Mouse (Mus musculus): ENCODE measurements around the gene Cox7a2l. TPM values are rescaled to one million over a fixed set of nuclear protein-coding genes. Genes with fewer than 3 reads are reported as not detected.
A peak's percentile ranks its signal among the peaks of the same experiment; 100 is the strongest.

Cox7a2l gene
- polyA plus RNA-seq (2015; fragmentation: Nextera tagmentation; extraction: Ambion mirVana): 258 and 279 TPM in 2 replicates

DNA sequence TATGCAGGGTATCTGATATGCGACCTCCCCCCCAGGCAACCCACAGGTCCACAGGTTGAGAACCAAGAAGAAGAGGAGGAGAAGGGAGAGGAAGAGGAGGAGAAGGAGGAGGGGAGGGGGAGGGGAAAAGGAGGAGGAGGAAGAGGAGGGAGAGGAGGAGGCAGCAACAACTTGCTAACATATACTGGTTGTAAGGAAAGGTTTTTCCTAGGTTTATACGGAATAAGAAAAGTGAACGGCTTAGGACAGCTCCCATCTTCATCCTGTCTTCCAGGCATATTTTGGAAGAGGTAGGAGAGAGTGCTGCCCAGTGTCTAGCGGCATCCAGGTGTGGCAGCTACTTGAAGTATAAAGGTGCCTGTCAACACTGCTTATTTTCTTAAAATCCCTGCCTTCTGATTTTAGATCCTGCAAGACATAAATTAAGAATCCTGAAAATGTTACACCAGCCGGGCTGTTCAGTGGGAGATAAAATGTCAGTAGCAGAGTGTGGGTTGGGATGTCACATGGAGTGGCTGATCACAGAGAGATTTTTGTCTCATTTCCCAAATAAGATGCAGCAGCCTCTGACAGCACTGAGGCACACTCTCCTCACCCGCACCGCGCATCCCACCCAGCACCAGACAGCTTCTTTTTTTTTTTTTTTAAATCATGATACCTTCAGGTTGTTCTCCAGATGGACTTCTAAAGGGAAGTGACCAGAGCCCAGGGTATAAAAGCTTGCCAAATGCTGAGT, at the start of gene Cox7a2l:
Gene Cox7a2l (minus strand): TSS at position 51 of the 736 bp plus-strand sequence.
- WGBS: 87% methylated on average over 8 of the region's 8 CpGs

DNA sequence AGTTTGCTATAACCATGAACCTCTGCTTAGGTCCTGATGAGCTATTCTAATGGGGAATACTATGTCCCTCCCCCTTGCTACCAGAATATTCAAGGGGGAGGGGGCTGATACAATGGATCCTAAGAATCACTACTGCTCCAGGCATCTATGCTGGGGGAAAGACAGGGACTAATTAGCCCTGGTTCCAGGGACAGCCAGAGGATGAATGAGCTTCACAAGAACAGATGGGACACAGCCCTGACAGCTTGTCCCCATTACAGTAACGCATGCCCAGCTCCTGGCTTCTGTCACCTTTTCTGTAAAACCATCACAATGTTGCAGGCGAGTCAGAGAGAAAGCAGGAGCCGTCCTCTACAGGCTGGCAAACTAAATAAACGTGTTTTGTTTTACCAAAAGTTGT, 48.4 kb upstream of the Cox7a2l start:
- Histone ChIP-seq H3K9me3 (replicated peaks; ENCODE audit: low read length) (no peaks in the 10 kb centered on the region), H3K27ac (no peak overlapping the region), H3K4me1 (replicated peaks; ENCODE audit: insufficient read depth, low read length) (no peaks in the 10 kb centered on the region), H3K36me3 (ENCODE audit: insufficient read depth, low read length) (no peaks in the 10 kb centered on the region), H3K9ac (ENCODE audit: low read depth, low read length) (no peak overlapping the region), H3K27me3 (ENCODE audit: insufficient read depth, low read length) (no peaks in the 10 kb centered on the region), H3K4me2 (ENCODE audit: low read length) (no peak overlapping the region), H3K4me3 (replicated peaks; ENCODE audit: low read depth, low read length) (no peak overlapping the region)
- DNase-seq (ENCODE audit: low spot score): no peak
- TF ChIP-seq CTCF (IDR thresholded peaks at IDR 0.05; ENCODE audit: low read depth): no peak
- WGBS: 80% methylated on average over 4 of the region's 4 CpGs
- no peak for ATAC-seq (replicated peaks; ENCODE audit: low FRiP score, low read depth)

More for the DNA sequence above, at the start of gene Cox7a2l:
- H3K27ac ChIP-seq: no peak within 1 kb of the TSS
- H3K4me1 ChIP-seq (replicated peaks; ENCODE audit: insufficient read depth, low read length): peaks cover 9% of the 10 kb centered on the region
- H3K4me3 ChIP-seq (replicated peaks; ENCODE audit: low read depth, low read length): no peak within 1 kb of the TSS
- H3K4me2 ChIP-seq (ENCODE audit: low read length): no peak within 1 kb of the TSS
- H3K36me3 ChIP-seq (ENCODE audit: insufficient read depth, low read length): no peaks in the 10 kb centered on the region
- H3K9me3 ChIP-seq (replicated peaks; ENCODE audit: low read length): no peaks in the 10 kb centered on the region
- ATAC-seq (replicated peaks; ENCODE audit: low FRiP score, low read depth) (no peak), DNase-seq (ENCODE audit: low spot score) (no peak)
- no peak for TF ChIP-seq CTCF (IDR thresholded peaks at IDR 0.05; ENCODE audit: low read depth)
- H3K27me3 ChIP-seq (ENCODE audit: insufficient read depth, low read length): no peaks in the 10 kb centered on the region
- no peak within 1 kb of the TSS for H3K9ac ChIP-seq (ENCODE audit: low read depth, low read length)

DNA sequence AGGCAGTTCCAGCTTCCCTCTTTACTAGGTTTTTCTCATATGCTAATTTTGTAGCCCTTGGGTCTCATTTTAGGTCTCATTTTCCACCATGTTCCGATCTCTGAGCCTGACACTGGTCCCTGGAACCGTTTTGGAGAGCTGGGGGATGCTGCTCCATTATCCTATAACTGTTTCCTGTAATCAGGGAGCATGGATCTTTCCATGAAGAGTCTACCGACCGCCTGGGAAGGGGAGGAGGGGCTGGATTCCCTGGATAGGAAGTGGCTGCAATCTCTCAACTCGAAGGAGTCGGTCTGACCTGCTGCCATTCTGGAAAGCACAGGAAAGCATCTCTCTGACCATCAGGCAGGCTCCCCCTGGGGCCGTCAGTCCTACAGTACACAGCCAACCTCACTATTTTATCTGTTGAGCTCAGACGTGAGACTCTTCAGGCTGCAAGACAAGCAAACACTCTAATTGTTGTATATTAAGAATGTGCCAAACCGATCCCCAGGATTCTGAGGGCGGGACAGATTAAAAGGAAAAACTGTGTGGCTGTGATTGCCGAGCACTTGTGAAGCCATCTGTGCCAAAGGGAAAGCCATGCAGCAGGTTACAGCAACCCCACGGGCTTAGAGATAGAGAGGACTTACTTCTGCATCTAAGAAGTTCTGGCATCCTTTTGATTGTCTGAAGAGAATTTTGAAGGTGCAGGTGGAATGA, 47.1 kb upstream of the Cox7a2l start:
- no peaks in the 10 kb centered on the region for H3K4me1 ChIP-seq (replicated peaks; ENCODE audit: insufficient read depth, low read length)
- no peak overlapping the region for H3K4me2 ChIP-seq (ENCODE audit: low read length)
- ATAC-seq (replicated peaks; ENCODE audit: low FRiP score, low read depth): no peak
- H3K36me3 ChIP-seq (ENCODE audit: insufficient read depth, low read length): no peaks in the 10 kb centered on the region
- 60% methylated on average over 12 of the region's 12 CpGs for WGBS
- H3K9ac ChIP-seq (ENCODE audit: low read depth, low read length): no peak overlapping the region
- TF ChIP-seq CTCF (IDR thresholded peaks at IDR 0.05; ENCODE audit: low read depth): no peak
- H3K27ac ChIP-seq: no peak overlapping the region
- no peaks in the 10 kb centered on the region for H3K27me3 ChIP-seq (ENCODE audit: insufficient read depth, low read length)
- DNase-seq (ENCODE audit: low spot score): no peak
- no peak overlapping the region for H3K4me3 ChIP-seq (replicated peaks; ENCODE audit: low read depth, low read length)
- no peaks in the 10 kb centered on the region for H3K9me3 ChIP-seq (replicated peaks; ENCODE audit: low read length)

DNA sequence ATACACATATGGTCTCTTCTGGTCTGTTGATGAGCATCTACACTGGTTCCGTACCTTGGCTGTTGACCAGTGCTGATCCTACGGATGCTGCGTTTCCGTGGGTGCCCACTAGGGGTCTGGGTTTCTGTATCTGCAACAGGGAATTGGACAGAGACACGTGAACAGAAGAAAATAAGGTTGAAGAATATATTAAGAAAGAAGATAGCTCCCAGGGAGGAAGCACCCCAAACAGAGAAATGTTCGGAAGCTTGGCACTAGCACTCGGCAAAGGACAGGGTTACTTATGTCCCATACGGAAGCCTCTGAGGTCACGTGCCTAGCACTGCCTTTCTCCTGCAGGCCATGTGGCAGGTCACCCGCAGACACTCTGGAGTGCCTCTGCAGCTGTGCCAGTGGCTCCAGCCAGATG, 46.6 kb upstream of the Cox7a2l start:
- Histone ChIP-seq H3K36me3 (ENCODE audit: insufficient read depth, low read length) (no peaks in the 10 kb centered on the region), H3K27ac (no peak overlapping the region), H3K27me3 (ENCODE audit: insufficient read depth, low read length) (no peaks in the 10 kb centered on the region), H3K9me3 (replicated peaks; ENCODE audit: low read length) (no peaks in the 10 kb centered on the region), H3K9ac (ENCODE audit: low read depth, low read length) (no peak overlapping the region), H3K4me2 (ENCODE audit: low read length) (no peak overlapping the region), H3K4me1 (replicated peaks; ENCODE audit: insufficient read depth, low read length) (no peaks in the 10 kb centered on the region), H3K4me3 (replicated peaks; ENCODE audit: low read depth, low read length) (no peak overlapping the region)
- DNase-seq (ENCODE audit: low spot score) (peak; percentile 49), ATAC-seq (replicated peaks; ENCODE audit: low FRiP score, low read depth) (no peak)
- TF ChIP-seq CTCF (IDR thresholded peaks at IDR 0.05; ENCODE audit: low read depth): peak; percentile 72
- 49% methylated on average over 10 of the region's 10 CpGs for whole genome bisulfite sequencing

DNA sequence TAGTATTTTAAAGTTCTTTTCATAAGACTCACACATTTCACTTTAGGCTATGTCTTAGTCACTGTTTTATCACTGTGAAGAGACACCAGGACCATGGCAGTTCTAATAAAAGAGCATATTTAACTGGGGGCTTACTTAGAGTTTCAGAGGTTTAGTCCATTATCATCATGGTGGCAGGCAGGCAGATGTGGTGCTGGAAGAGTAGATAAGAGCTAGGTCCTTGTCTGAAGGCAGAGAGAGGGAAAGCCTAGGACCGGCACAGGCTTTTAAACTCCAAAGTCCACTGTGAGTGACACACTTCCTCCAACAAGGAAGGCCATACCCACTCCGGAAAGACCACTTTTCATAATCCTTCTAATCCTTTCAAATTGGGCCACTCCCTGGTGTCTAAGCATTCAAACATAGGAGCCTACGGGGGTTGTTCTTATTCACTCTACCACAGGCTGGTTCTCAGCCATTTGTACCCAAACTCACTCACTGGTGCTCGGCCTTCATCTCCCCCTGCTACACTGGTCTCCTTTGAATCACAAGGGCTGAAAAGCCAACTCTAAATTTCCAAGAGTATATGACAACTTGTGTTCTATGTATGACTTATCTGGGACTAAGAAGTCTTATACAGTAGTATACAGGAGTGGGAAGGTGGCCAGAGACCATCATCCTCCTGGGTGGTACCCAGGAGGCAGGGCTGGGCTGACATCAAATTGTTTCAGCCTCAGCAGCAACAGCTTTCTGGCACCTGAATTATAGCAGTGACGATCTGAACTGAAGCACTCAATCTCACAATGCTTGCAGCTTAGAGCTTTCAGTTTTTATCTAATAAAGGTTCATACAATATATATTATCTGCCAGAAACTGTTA, 45.3 kb upstream of the Cox7a2l start:
- no peak overlapping the region for H3K4me3 ChIP-seq (replicated peaks; ENCODE audit: low read depth, low read length)
- no peaks in the 10 kb centered on the region for H3K27me3 ChIP-seq (ENCODE audit: insufficient read depth, low read length)
- H3K9ac ChIP-seq (ENCODE audit: low read depth, low read length): no peak overlapping the region
- 94% methylated on average over 5 of the region's 5 CpGs for WGBS
- ATAC-seq (replicated peaks; ENCODE audit: low FRiP score, low read depth) (no peak), DNase-seq (ENCODE audit: low spot score) (no peak)
- no peaks in the 10 kb centered on the region for H3K4me1 ChIP-seq (replicated peaks; ENCODE audit: insufficient read depth, low read length)
- no peak for TF ChIP-seq CTCF (IDR thresholded peaks at IDR 0.05; ENCODE audit: low read depth)
- no peaks in the 10 kb centered on the region for H3K36me3 ChIP-seq (ENCODE audit: insufficient read depth, low read length)
- no peak overlapping the region for H3K4me2 ChIP-seq (ENCODE audit: low read length)
- no peak overlapping the region for H3K27ac ChIP-seq
- no peaks in the 10 kb centered on the region for H3K9me3 ChIP-seq (replicated peaks; ENCODE audit: low read length)

DNA sequence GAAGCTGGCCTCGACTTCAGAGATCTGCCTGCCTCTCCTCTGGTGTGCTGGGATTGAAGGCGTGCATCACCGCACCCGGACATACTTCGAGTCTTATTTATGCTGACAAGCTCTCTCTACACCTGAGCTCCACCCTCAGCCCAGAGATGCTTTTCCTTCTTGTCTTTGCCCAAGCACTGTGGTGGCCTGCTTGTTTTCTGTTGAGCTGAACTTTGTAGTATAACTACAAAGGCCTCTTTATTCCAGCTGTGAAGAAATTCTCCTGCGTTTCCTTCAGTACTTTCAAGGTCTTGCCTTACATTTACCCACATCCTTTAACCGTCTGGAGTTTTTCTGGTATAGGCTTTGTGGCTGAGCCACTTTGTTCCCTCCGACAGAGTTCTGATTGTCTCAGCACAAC, 42.0 kb upstream of the Cox7a2l start:
- ATAC-seq (replicated peaks; ENCODE audit: low FRiP score, low read depth): no peak
- H3K4me3 ChIP-seq (replicated peaks; ENCODE audit: low read depth, low read length): no peak overlapping the region
- no peaks in the 10 kb centered on the region for H3K4me1 ChIP-seq (replicated peaks; ENCODE audit: insufficient read depth, low read length)
- H3K9me3 ChIP-seq (replicated peaks; ENCODE audit: low read length): no peaks in the 10 kb centered on the region
- DNase-seq (ENCODE audit: low spot score): no peak
- H3K27me3 ChIP-seq (ENCODE audit: insufficient read depth, low read length): no peaks in the 10 kb centered on the region
- TF ChIP-seq CTCF (IDR thresholded peaks at IDR 0.05; ENCODE audit: low read depth): no peak
- 59% methylated on average over 8 of the region's 8 CpGs for WGBS
- H3K4me2 ChIP-seq (ENCODE audit: low read length): no peak overlapping the region
- no peaks in the 10 kb centered on the region for H3K36me3 ChIP-seq (ENCODE audit: insufficient read depth, low read length)
- no peak overlapping the region for H3K9ac ChIP-seq (ENCODE audit: low read depth, low read length)
- no peak overlapping the region for H3K27ac ChIP-seq
